ENCODE assay signal across 16 mouse cellular contexts in the genomic region with DNA sequence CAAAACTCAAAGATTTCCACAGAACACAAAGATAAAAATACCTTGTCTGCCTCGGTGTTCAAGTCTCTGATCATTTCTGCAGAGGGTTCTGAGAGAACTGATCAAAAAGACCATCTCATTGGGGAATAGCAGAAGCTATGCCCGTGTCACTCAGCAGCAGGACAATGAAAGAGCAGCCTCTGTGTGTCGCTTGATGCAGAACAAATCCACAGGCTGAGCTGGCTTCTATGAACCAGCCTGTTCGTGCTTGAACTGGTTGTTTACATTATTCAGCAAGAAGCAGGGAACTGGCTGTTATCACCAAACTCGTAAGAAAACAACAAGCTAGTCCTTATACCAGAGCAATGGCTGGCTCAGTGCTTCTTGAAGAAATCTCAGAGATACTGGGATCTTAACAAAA.
A peak's percentile ranks its signal among the peaks of the same experiment; 100 is the strongest.
DNase-seq lines count a peak whose midpoint lies in the region; ATAC-seq and TF ChIP-seq lines count a peak whose summit lies in the region.
"Had no signal": no experiment of that assay in that cellular context is flagged by ENCODE, and none has a peak within 500 bp of the region (broad histone marks: within the 10 kb centered on the region; RNA-seq: fewer than 3 reads in every experiment).

No protein-coding gene starts in this region.

- ATAC-seq in forebrain, postnatal 0 days = peak; percentile 84
- ATAC-seq in midbrain, embryonic 15.5 days (replicated peaks) = peak; percentile 93

- H3K36me3 ChIP-seq in forebrain, postnatal 0 days (ENCODE audit: insufficient read depth) = no peaks in the 10 kb centered on the region
- no peaks in the 10 kb centered on the region for H3K36me3 ChIP-seq in midbrain, embryonic 15.5 days (replicated peaks)
- H3K36me3 ChIP-seq: embryonic facial prominence, embryonic 13.5 days; limb, embryonic 13.5 days had no signal

- H3K27ac ChIP-seq in forebrain, postnatal 0 days (ENCODE audit: low read depth, low read length) = no peak overlapping the region
- H3K27ac ChIP-seq in midbrain, embryonic 15.5 days = no peak overlapping the region
- H3K27ac ChIP-seq: embryonic facial prominence, embryonic 13.5 days; kidney, postnatal 0 days; limb, embryonic 13.5 days; macrophage had no signal

- no peak overlapping the region for H3K4me3 ChIP-seq in forebrain, postnatal 0 days (ENCODE audit: low read depth, low read length)
- no peak overlapping the region for H3K4me3 ChIP-seq in midbrain, embryonic 15.5 days
- H3K4me3 ChIP-seq: embryonic facial prominence, embryonic 13.5 days; limb, embryonic 13.5 days had no signal

- H3K9me3 ChIP-seq in forebrain, postnatal 0 days (ENCODE audit: low read length) = no peaks in the 10 kb centered on the region
- no peaks in the 10 kb centered on the region for H3K9me3 ChIP-seq in midbrain, embryonic 15.5 days
- H3K9me3 ChIP-seq: embryonic facial prominence, embryonic 13.5 days; limb, embryonic 13.5 days had no signal

- H3K9ac ChIP-seq in forebrain, postnatal 0 days = no peak overlapping the region
- no peak overlapping the region for H3K9ac ChIP-seq in midbrain, embryonic 15.5 days
- H3K9ac ChIP-seq: embryonic facial prominence, embryonic 13.5 days; limb, embryonic 13.5 days had no signal

- DNase-seq in layer of hippocampus, adult 11-12 months (ENCODE audit: low spot score) = peak; percentile 59
- no peak for DNase-seq in layer of hippocampus, postnatal 14 days (ENCODE audit: low spot score in 2 of 2)
- peak; percentile 22 for DNase-seq in brain, embryonic 18.5 days (ENCODE audit: low read depth, low spot score)
- DNase-seq in forebrain, postnatal 0 days = peak; percentile 18
- no peak for DNase-seq in adrenal gland, adult 18-20 months (ENCODE audit: low spot score in 2 of 2)
- DNase-seq in cerebellum, adult 11 months = no peak
- DNase-seq in adrenal gland, postnatal 10 days = no peak
- DNase-seq: adrenal gland, postnatal 36 days; cerebellum, adult 9-11 months; right cerebral cortex, postnatal 4 days; thymus, postnatal 25 days had no signal

- H3K27me3 ChIP-seq in forebrain, postnatal 0 days (ENCODE audit: insufficient read depth, low read length) = no peaks in the 10 kb centered on the region
- no peaks in the 10 kb centered on the region for H3K27me3 ChIP-seq in midbrain, embryonic 15.5 days (replicated peaks)
- H3K27me3 ChIP-seq: embryonic facial prominence, embryonic 13.5 days; limb, embryonic 13.5 days had no signal

- no peak for TF ChIP-seq CTCF in forebrain, postnatal 0 days (IDR thresholded peaks at IDR 0.05; ENCODE audit: low read depth)

- WGBS in forebrain, postnatal 0 days = 5% methylated on average over 5 of the region's 5 CpGs
- 4% methylated on average over 5 of the region's 5 CpGs for WGBS in midbrain, embryonic 15.5 days

- peaks cover 4% of the 10 kb centered on the region; the same call in 1 of the 2 replicates for H3K4me1 ChIP-seq in forebrain, postnatal 0 days (ENCODE audit: insufficient read depth)
- H3K4me1 ChIP-seq in midbrain, embryonic 15.5 days = peaks cover 5% of the 10 kb centered on the region; the same call in 1 of the 2 replicates
- H3K4me1 ChIP-seq: embryonic facial prominence, embryonic 13.5 days; limb, embryonic 13.5 days had no signal

- no peak overlapping the region for H3K4me2 ChIP-seq in forebrain, postnatal 0 days (ENCODE audit: low read depth)
- H3K4me2 ChIP-seq in midbrain, embryonic 15.5 days = no peak overlapping the region
- H3K4me2 ChIP-seq: embryonic facial prominence, embryonic 13.5 days; limb, embryonic 13.5 days had no signal

Comparison
In these comparisons a context has a peak if more than half of its experiments do, and no peak if none do; other contexts are left out.
1. DNase-seq: peak in layer of hippocampus, adult 11-12 months (single experiment), brain, embryonic 18.5 days (single experiment) and forebrain, postnatal 0 days (single experiment); none in layer of hippocampus, postnatal 14 days (0 of 2), adrenal gland, adult 18-20 months (0 of 2), cerebellum, adult 11 months (single experiment) and adrenal gland, postnatal 10 days (single experiment).